Mouse (Mus musculus): Measurements from ENCODE around the gene Aldh16a1.

DNA sequence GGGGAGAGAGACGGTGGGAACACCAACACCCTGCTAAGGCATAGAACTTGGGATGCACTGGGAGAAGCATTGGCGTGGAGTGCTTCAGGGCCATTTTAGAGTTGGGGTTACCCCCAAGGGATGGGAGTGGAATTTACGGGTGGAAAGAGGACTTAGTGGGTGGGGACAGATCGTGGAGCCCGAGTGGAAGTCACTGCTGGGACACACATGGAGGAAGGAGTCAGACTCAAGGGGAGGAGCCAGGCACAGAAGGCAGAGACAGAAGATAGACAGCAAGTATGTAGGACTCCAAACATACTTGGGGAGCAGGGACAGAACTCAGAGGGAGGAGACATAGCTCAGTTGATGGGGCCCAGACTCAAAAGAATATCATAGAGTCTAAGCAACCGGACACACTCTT, 8.2 kb upstream of the Aldh16a1 start:
- TF ChIP-seq CTCF (conservative IDR thresholded peaks at IDR 0.05 in 1 of 2, IDR thresholded peaks at IDR 0.05 in 1 of 2; ENCODE audit: low read depth in 2 of 2, low read length in 2 of 2) = no peak
- TF ChIP-seq POLR2AphosphoS2 (IDR thresholded peaks at IDR 0.05; ENCODE audit: low read depth, low read length) = no peak
- no peak for TF ChIP-seq NRF1 (IDR thresholded peaks at IDR 0.05; ENCODE audit: low read depth, low read length)

Data from CH12.LX (cell line).